Mouse (Mus musculus) ES-E14 (cell line): ENCODE measurements around the gene Hs6st3. TPM values are rescaled to one million over a fixed set of nuclear protein-coding genes. Genes with fewer than 3 reads are reported as not detected.
"Not testable (repeated sequence)": the region's sequence is repeated elsewhere in the genome, so short reads cannot be mapped to it uniquely, and the experiment has no call there.

Source experiments
- DNase-seq: peaks from one replicate; pipeline ENCODE4 v3.0.0-alpha.2; 2013; ENCODE audit warnings: low read depth, low spot score
- H3K27ac ChIP-seq: 2 replicates; pipeline ENCODE4 v1.5.1; 2012; ENCODE audit warnings: low read depth, mild to moderate bottlenecking, low read length, moderate library complexity, mixed read lengths; ENCODE audit not compliant: poor library complexity, insufficient read depth, severe bottlenecking
- H3K36me3 ChIP-seq: 2 replicates; pipeline ENCODE4 v1.6.1; 2012; ENCODE audit warnings: mild to moderate bottlenecking, low read length, moderate library complexity, mixed read lengths; ENCODE audit not compliant: control insufficient read depth, poor library complexity, insufficient read depth, severe bottlenecking
- H3K4me1 ChIP-seq, 2 experiments: fragments of 150-350 bp in 1 of 2; sonication (generic) in 1 of 2; 2 replicates each; pipeline ENCODE4 v1.6.1; 2012; ENCODE audit warnings: low read length in 2 of 2, mild to moderate bottlenecking in 1 of 2, mixed read lengths in 1 of 2; ENCODE audit not compliant: control insufficient read depth in 2 of 2, insufficient read depth in 2 of 2, poor library complexity in 1 of 2
- H3K4me3 ChIP-seq, 2 experiments: fragments of 150-350 bp in 1 of 2; sonication (generic) in 1 of 2; 2 replicates each; pipeline ENCODE4 v1.5.1; 2012; ENCODE audit warnings: low read length in 2 of 2, low read depth in 1 of 2, mild to moderate bottlenecking in 1 of 2, mixed read lengths in 1 of 2; ENCODE audit not compliant: insufficient read depth in 1 of 2, poor library complexity in 1 of 2, severe bottlenecking in 1 of 2
- H3K9ac ChIP-seq: 2 replicates; pipeline ENCODE4 v1.6.1; 2012; ENCODE audit warnings: low read depth, mild to moderate bottlenecking, low read length, mixed read lengths; ENCODE audit not compliant: poor library complexity, insufficient read depth, severe bottlenecking
- H3K9me3 ChIP-seq: fragments of 150-350 bp; sonication (generic); 2 replicates; pipeline ENCODE4 v1.6.1; 2012; ENCODE audit warnings: low read depth, mild to moderate bottlenecking, low read length; ENCODE audit not compliant: control insufficient read depth, insufficient read depth
- CHD2 ChIP-seq: IDR thresholded peaks from 2 replicates; pipeline ENCODE4 v1.6.1; 2014; ENCODE audit warnings: mild to moderate bottlenecking, low read depth, low read length, inconsistent platforms
- HCFC1 ChIP-seq: IDR thresholded peaks from 2 replicates; pipeline ENCODE4 v1.6.1; 2012; ENCODE audit warnings: low read length, inconsistent platforms, borderline replicate concordance; ENCODE audit not compliant: insufficient read depth
- MAFK ChIP-seq: IDR thresholded peaks from 2 replicates; pipeline ENCODE4 v1.6.1; 2014; ENCODE audit warnings: mild to moderate bottlenecking, low read depth, low read length, inconsistent platforms; ENCODE audit not compliant: insufficient read depth
- ZC3H11A ChIP-seq: IDR thresholded peaks from 2 replicates; pipeline ENCODE4 v1.6.1; 2012; ENCODE audit warnings: low read depth, mild to moderate bottlenecking, inconsistent platforms, low read length, borderline replicate concordance
- ZNF384 ChIP-seq: IDR thresholded peaks from 2 replicates; pipeline ENCODE4 v1.6.1; 2012; ENCODE audit warnings: low read depth, low read length, inconsistent platforms
- in situ Hi-C, 2 experiments: fragments of 600-800 bp; cut with MboI; formaldehyde crosslinking; loops; one replicate each; pipeline ENCODE4 v1.15.1; 2025; ENCODE audit warnings: low sequenced_read_pairs in 2 of 2, inconsistent platforms in 1 of 2; ENCODE audit not compliant: unreplicated experiment in 2 of 2
- total RNA-seq: library from RNA; depleted of rRNA; stranded (reverse); fragments of 300-350 nt; gene quantifications from 2 replicates; pipeline ENCODE4 v1.2.3, GENCODE M21; 2012

Hs6st3 gene
- total RNA-seq, 1 experiment: 0.62 TPM

DNA sequence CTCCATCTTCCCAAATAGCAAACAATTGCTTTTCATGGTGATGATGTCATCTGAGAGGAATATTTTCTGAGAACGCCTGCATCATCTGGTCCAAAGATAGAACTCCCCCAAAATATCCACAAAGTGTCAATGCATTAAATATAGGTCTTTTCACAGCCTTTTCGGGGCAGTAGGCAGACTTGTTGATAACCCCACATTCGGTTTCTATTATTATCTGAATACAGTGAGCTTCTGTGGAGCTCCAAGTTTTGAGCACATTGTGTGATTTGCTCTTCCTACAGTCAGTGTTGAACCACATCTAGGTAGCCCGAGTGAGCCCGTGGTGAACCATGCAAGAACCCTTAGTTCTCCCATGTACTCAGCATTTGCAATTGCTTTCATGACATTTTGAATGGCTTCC is 402.4 kb downstream of the Hs6st3 start:
- Histone ChIP-seq H3K9me3 (no peaks in the 10 kb centered on the region), H3K4me3 (no peak overlapping the region), H3K9ac (no peak overlapping the region), H3K36me3 (no peaks in the 10 kb centered on the region), H3K4me1 (no peaks in the 10 kb centered on the region), H3K27ac (no peak overlapping the region)
- in situ Hi-C loops: no loop called here
- DNase-seq: no peak
- no peak for TF ChIP-seq MAFK
- TF ChIP-seq HCFC1: no peak
- TF ChIP-seq ZC3H11A: no peak
- no peak for TF ChIP-seq ZNF384
- TF ChIP-seq CHD2: no peak

DNA sequence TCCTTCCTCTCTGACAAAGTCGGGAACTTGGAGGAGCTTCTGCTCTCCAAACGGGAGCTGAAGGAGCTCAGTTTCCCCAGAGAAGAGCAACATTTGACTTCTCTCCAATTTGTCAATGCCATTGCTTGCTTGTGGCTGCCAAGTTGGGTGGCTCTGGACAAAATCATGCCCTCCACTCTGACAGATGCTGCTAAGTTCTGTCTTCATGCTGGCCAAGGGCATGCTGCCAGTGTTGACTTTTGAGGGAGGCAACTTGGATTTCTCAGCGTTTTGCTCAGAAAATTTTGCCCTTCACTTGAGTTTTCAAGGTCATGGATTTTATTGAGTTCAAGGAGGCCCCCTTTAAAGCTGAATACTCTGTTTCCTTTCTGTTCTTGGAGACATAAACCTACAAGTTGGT is 406.5 kb downstream of the Hs6st3 start:
- Histone ChIP-seq H3K27ac (no peak overlapping the region), H3K9me3 (no peaks in the 10 kb centered on the region), H3K9ac (no peak overlapping the region), H3K36me3 (no peaks in the 10 kb centered on the region), H3K4me3 (no peak overlapping the region), H3K4me1 (no peaks in the 10 kb centered on the region)
- in situ Hi-C loops: no loop called here
- TF ChIP-seq ZC3H11A (no peak), CHD2 (no peak), ZNF384 (no peak), HCFC1 (no peak), MAFK (no peak)
- DNase-seq: no peak

DNA sequence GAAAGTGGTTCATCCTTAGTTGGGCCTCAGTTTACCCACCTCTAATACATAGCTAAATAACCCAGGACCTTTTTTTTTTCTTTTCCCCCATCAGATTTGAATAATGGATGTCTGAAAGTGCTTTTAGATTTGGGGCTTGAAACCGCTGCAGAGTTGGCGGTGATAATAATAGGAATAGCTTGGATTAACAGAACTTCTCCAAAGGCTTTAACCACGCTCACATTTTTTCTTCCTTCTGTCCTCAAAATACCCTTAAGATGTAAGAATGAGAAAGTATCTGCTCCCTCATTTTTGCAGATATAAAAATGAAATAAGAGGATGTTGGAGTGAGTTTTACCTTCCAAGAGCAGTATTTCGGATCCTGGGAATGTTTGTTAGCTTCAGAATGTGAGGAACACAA is 420.2 kb downstream of the Hs6st3 start:
- Histone ChIP-seq H3K4me3 (no peak overlapping the region), H3K9me3 (no peaks in the 10 kb centered on the region), H3K4me1 (no peaks in the 10 kb centered on the region), H3K9ac (no peak overlapping the region), H3K36me3 (no peaks in the 10 kb centered on the region), H3K27ac (no peak overlapping the region)
- no peak for DNase-seq
- no peak for TF ChIP-seq CHD2
- TF ChIP-seq ZNF384: no peak
- in situ Hi-C loops: no loop called here

DNA sequence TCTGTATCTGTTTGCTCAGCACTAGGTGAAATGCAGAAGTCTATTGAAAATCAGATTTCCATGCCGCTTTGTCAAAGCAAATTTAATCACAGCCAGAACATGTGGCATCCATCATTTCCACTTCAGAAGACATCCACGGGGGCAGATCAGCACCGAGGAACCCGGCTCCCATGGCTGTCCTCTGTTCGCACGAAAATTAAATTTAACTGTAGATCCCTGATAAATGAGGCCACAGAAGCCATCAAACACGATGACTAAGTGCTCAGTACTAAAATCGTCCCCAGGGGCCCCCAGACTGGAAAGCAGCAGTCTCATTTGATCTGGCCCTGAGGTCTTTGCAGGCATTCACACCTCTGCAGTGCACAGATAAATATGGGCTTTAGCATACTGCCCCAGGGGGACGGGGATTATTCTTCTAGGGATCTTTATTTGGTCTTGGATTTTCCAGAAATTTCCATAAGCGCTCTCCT is 443.9 kb downstream of the Hs6st3 start:
- in situ Hi-C loops: no loop called here
- no peak overlapping the region for H3K27ac ChIP-seq
- no peaks in the 10 kb centered on the region for H3K4me1 ChIP-seq
- no peak overlapping the region for H3K4me3 ChIP-seq
- H3K9ac ChIP-seq: no peak overlapping the region
- no peak for DNase-seq
- H3K36me3 ChIP-seq: no peaks in the 10 kb centered on the region
- TF ChIP-seq MAFK (no peak), ZNF384 (no peak)
- H3K9me3 ChIP-seq: no peaks in the 10 kb centered on the region

DNA sequence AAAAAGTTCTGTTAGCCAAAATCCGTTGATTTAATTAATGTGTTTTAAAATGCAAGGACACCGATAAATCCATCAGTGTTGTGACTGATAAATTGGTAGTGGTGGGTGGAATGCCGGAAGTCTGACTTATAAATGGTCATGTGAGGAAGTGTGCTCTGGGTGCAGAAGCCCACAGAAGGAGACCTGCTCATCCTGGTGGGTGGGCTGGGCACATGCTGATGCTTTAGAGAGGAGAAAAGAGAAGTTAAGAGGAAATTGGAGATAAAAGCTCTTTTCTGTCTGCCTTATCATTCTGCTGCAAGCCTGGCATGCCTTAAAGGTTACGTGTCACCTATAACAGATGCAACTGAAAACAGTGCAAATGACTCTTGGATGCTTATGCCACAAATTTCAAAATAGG is 446.9 kb downstream of the Hs6st3 start:
- Histone ChIP-seq H3K9me3 (no peaks in the 10 kb centered on the region), H3K27ac (no peak overlapping the region), H3K4me1 (no peaks in the 10 kb centered on the region), H3K36me3 (no peaks in the 10 kb centered on the region), H3K4me3 (no peak overlapping the region), H3K9ac (no peak overlapping the region)
- in situ Hi-C loops: no loop called here
- no peak for TF ChIP-seq CHD2
- no peak for TF ChIP-seq MAFK
- TF ChIP-seq ZC3H11A: no peak
- no peak for TF ChIP-seq HCFC1
- TF ChIP-seq ZNF384: no peak
- DNase-seq: no peak

DNA sequence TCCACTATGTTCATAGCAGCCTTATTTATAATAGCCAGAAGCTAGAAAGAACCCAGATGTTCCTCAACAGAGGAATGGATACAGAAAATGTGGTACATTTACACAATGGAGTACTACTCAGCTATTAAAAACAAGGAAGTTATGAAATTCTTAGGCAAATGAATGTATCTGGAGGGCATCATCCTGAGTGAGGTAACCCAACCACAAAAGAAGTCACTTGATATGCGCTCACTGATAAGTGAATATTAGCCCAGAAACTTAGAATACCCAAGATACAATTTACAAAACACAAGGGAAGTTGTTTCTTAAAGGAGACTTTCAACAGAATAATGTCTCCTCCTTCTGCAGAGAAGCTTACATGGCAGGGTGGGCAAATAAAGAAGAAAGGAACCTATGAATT is 449.2 kb downstream of the Hs6st3 start:
- DNase-seq, H3K36me3 ChIP-seq, in situ Hi-C loops, H3K27ac ChIP-seq, H3K9me3 ChIP-seq, H3K4me3 ChIP-seq, H3K9ac ChIP-seq, H3K4me1 ChIP-seq: not testable (repeated sequence)
